8 mouse cellular contexts compared by ENCODE assay signal in the genomic region with DNA sequence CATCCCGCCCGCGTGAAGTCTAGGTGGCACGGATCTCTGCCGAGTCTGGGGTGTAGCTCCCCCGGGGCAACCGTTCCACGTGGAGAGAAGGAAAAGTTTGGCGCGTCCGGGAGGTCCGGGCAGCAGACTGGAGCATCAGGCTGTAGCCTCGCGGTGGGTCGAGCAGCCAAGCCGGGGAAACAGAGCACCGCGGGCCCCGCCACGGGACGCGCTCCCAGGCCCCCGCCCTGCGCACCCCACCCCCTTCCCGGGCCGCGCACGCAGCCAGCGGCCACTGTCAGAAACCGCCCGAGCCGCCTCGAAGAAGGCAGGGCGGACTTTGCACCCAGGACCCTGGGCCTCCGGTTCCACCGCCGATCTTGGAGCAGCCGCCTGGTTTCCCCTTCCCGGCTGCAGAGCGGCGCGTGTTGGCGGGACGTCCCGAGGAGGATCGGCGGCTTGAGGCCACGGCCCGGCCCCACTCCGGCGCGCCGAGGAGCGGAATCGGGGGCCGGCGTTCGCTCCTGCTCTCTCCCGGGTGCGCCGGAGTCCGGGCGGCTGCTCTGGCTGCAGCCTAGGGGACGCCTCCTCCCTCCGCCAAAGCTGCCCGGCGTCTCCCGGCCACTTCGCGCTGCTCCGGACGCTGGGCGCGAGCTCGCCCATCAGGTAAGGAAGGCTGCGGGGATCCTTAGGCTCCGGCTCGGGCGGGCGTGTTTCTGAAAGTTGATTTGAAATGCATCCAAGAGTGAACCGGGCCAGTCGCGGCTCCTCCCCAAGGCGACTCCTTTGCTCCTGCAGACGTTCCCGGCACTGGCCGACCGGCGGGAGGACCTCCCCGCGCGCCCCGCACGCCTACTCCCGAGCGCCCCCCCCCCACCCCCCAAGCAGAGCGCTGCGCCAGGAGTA. TPM values are rescaled to one million over a fixed set of nuclear protein-coding genes. Genes with fewer than 3 reads are reported as not detected.
DNase-seq lines count a peak whose midpoint lies in the region; ATAC-seq and TF ChIP-seq lines count a peak whose summit lies in the region.

No protein-coding gene starts in this region.

- ATAC-seq in forebrain, embryonic 12.5 days (ENCODE audit: low FRiP score): peak; percentile 57
- ATAC-seq in hindbrain, embryonic 15.5 days (ENCODE audit: low FRiP score, low read depth): peak; percentile 48
- peak; percentile 44 for ATAC-seq in neural tube, embryonic 14.5 days (ENCODE audit: low read depth)

- no peaks in the 10 kb centered on the region for H3K36me3 ChIP-seq in forebrain, embryonic 12.5 days (replicated peaks)
- no peaks in the 10 kb centered on the region for H3K36me3 ChIP-seq in hindbrain, embryonic 15.5 days
- no peaks in the 10 kb centered on the region for H3K36me3 ChIP-seq in liver, adult 2 months (ENCODE audit: control insufficient read depth, insufficient read depth, low read length)
- no peaks in the 10 kb centered on the region for H3K36me3 ChIP-seq in neural tube, embryonic 14.5 days (ENCODE audit: control insufficient read depth, insufficient read depth, low read length)

- TF ChIP-seq CTCF in liver, adult 2 months (IDR thresholded peaks at IDR 0.05; ENCODE audit: low read depth, low read length): no peak

- H3K4me2 ChIP-seq in forebrain, embryonic 12.5 days: peak overlapping the region; percentile 82
- H3K4me2 ChIP-seq in hindbrain, embryonic 15.5 days: peak overlapping the region; percentile 69
- peak overlapping the region; percentile 47 for H3K4me2 ChIP-seq in neural tube, embryonic 14.5 days (ENCODE audit: low read depth, low read length)

- no peaks in the 10 kb centered on the region for H3K79me2 ChIP-seq in liver, adult 2 months (ENCODE audit: control insufficient read depth, insufficient read depth, low read length)

- H3K27ac ChIP-seq in forebrain, embryonic 12.5 days: peak overlapping the region; percentile 25; the same call in 1 of the 2 replicates
- 0 out of 2 replicates have a peak overlapping the region, but pooled peaks have one; percentile 36 for H3K27ac ChIP-seq in hindbrain, embryonic 15.5 days (replicated peaks)
- H3K27ac ChIP-seq in liver, adult 2 months (replicated peaks; ENCODE audit: insufficient read depth, low read depth, low read length): no peak overlapping the region
- no peak overlapping the region for H3K27ac ChIP-seq in neural tube, embryonic 14.5 days (ENCODE audit: low read depth, low read length)

- TF ChIP-seq POLR2A in liver, adult 2 months (IDR thresholded peaks at IDR 0.05; ENCODE audit: extremely low read depth, insufficient read depth, low read length): no peak

- DNase-seq in right cerebral cortex, postnatal 25 days: peak; percentile 12
- DNase-seq in right cerebral cortex, postnatal 4 days: no peak
- DNase-seq in liver, adult 2 months (ENCODE audit: extremely low read depth, low read depth, low spot score): no peak
- DNase-seq in frontal cortex, postnatal 10 days (ENCODE audit: low spot score in 2 of 2): no peak
- no peak for DNase-seq in thymus, postnatal 36 days

- peak overlapping the region; percentile 49 for H3K4me3 ChIP-seq in forebrain, embryonic 12.5 days (replicated peaks)
- peak overlapping the region; percentile 39 for H3K4me3 ChIP-seq in hindbrain, embryonic 15.5 days
- H3K4me3 ChIP-seq in liver, adult 2 months (ENCODE audit: insufficient read depth, low read depth, low read length): peak overlapping the region; percentile 16; the same call in 1 of the 2 replicates
- H3K4me3 ChIP-seq in neural tube, embryonic 14.5 days (ENCODE audit: low read depth, low read length): peak overlapping the region; percentile 24

- peaks cover 29% of the 10 kb centered on the region for H3K4me1 ChIP-seq in forebrain, embryonic 12.5 days
- H3K4me1 ChIP-seq in hindbrain, embryonic 15.5 days (replicated peaks): peaks cover 25% of the 10 kb centered on the region
- no peaks in the 10 kb centered on the region for H3K4me1 ChIP-seq in liver, adult 2 months (ENCODE audit: control insufficient read depth, insufficient read depth, low read length)
- peaks cover 4% of the 10 kb centered on the region for H3K4me1 ChIP-seq in neural tube, embryonic 14.5 days (ENCODE audit: control insufficient read depth, insufficient read depth, low read length)

- under 1% methylated on average over 89 of the region's 98 CpGs for WGBS in forebrain, embryonic 12.5 days
- under 1% methylated on average over 87 of the region's 98 CpGs for WGBS in hindbrain, embryonic 15.5 days
- WGBS in liver, adult 2 months: 2% methylated on average over 98 of the region's 98 CpGs
- WGBS in neural tube, embryonic 14.5 days: under 1% methylated on average over 85 of the region's 98 CpGs

- H3K27me3 ChIP-seq in forebrain, embryonic 12.5 days: peaks cover 78% of the 10 kb centered on the region
- H3K27me3 ChIP-seq in hindbrain, embryonic 15.5 days: peaks cover 60% of the 10 kb centered on the region
- H3K27me3 ChIP-seq in liver, adult 2 months (ENCODE audit: control insufficient read depth, insufficient read depth, low read length): peaks cover 37% of the 10 kb centered on the region
- H3K27me3 ChIP-seq in neural tube, embryonic 14.5 days (ENCODE audit: control insufficient read depth, insufficient read depth, low read length): peaks cover 50% of the 10 kb centered on the region

- no peaks in the 10 kb centered on the region for H3K9me3 ChIP-seq in forebrain, embryonic 12.5 days
- 0 out of 2 replicates have a peak, but pooled peaks cover 3% of the 10 kb centered on the region for H3K9me3 ChIP-seq in hindbrain, embryonic 15.5 days
- H3K9me3 ChIP-seq in neural tube, embryonic 14.5 days (ENCODE audit: control insufficient read depth, low read length): peaks cover 4% of the 10 kb centered on the region; the same call in 1 of the 2 replicates

- H3K9ac ChIP-seq in forebrain, embryonic 12.5 days: peak overlapping the region; percentile 56
- peak overlapping the region; percentile 30 for H3K9ac ChIP-seq in hindbrain, embryonic 15.5 days
- H3K9ac ChIP-seq in liver, adult 2 months (ENCODE audit: low read depth, low read length): no peak overlapping the region
- H3K9ac ChIP-seq in neural tube, embryonic 14.5 days (replicated peaks; ENCODE audit: low read depth, low read length): peak overlapping the region; percentile 21; the same call in 1 of the 2 replicates

RNA-seq across cellular contexts. Expression of a gene that starts 0.4 kb away (rescaled TPM):
- polyA plus RNA-seq in forebrain, embryonic 12.5 days (2016; fragmentation: Nextera tagmentation; extraction: Ambion mirVana): 7.0 and 7.7 TPM in 2 replicates
- polyA plus RNA-seq in hindbrain, embryonic 15.5 days (2015; fragmentation: Nextera tagmentation; extraction: Ambion mirVana): 9.4 and 11.5 TPM in 2 replicates
- total RNA-seq in liver, adult 2 months (2014; rRNA removed): not detected in 2 replicates
- not detected in 2 replicates for polyA plus RNA-seq in liver, adult 2 months (2012; rRNA removed)
- 0.25 and 0.55 TPM in 2 replicates for polyA plus RNA-seq in neural tube, embryonic 14.5 days (2014; fragmentation: Nextera tagmentation; extraction: Ambion mirVana)

Comparison
In these comparisons a context has a peak if more than half of its experiments do, and no peak if none do; other contexts are left out.
1. H3K27ac ChIP-seq: peak in forebrain, embryonic 12.5 days (single experiment) and hindbrain, embryonic 15.5 days (single experiment); none in liver, adult 2 months (single experiment) and neural tube, embryonic 14.5 days (single experiment).
2. Peak in every context shown above with its lines, with median percentiles within 50 percentile points of each other: ATAC-seq, H3K4me2 ChIP-seq and H3K4me3 ChIP-seq.